Mouse (Mus musculus) cerebellum, adult 11 months (tissue): ENCODE data around the gene Dop1a.
"Not testable (repeated sequence)": the region's sequence is repeated elsewhere in the genome, so short reads cannot be mapped to it uniquely, and the experiment has no call there.

Experiments used
- DNase-seq: peaks from one replicate; pipeline ENCODE4 v3.0.0; 2022

The Dop1a gene

DNA sequence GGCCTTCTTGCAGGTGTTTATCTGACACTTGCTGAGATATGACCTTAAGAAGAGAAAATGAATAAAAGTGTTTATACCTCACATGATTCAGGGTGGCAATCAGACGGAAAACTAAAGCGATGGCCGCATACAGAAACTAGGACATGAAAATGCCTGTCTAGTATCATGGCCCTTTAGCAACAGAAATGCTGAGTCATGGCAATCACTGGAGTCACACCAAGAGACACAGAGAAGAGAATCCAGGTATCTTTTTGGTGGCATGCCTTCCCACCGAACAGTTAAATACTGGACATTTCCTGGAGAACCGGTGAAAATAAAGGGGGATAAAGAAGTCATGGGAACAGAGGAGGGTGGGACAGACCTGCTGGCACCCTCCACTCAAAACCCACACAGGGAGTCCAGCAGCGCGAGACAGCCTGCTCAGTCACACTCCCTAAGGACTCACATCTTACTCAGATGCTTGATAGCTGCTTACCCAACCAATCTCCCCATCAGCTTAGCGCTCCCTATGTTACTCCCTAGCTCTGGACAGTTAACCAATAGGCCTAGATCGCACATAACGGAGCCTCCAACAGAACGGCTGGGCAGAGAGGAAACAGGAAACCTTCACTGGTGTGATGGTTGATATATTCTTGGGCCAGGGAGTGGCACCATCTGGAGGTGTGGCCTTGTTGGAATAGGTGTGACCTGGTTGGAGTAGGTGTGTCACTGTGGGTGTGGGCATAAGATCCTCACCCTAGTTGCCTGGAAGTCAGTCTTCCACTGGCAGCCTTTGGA is 120.3 kb downstream of the Dop1a start:
- DNase-seq: no peak

- DNase-seq: no peak
Observed at GRCm38 (mm10) chr9:86592676-86593668, 126.0 kb downstream of the Dop1a start.

- DNase-seq: not testable (repeated sequence)
Observed at GRCm38 (mm10) chr9:86594357-86594767, 127.4 kb downstream of the Dop1a start.

DNA sequence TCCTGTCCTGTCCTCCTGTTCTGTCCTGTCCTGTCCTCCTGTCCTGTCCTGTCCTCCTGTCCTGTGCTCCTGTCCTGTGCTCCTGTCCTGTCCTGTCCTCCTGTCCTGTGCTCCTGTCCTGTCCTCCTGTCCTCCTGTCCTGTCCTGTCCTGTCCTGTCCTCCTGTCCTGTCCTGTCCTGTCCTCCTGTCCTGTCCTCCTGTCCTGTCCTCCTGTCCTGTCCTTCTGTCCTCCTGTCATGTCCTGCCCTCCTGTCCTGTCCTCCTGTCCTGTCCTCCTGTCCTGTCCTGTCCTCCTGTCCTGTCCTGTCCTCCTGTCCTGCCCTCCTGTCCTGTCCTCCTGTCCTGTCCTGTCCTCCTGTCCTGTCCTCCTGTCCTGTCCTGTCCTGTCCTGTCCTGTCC is 130.0 kb downstream of the Dop1a start:
- DNase-seq: not testable (repeated sequence)

GRCm38 (mm10) chr9:86599723-86600303 is 132.9 kb downstream of the Dop1a start:
- DNase-seq: no peak
